Mouse (Mus musculus) layer of hippocampus, adult 2 months (tissue): ENCODE measurements at regions not wholly inside any gene's neighbourhood (a gene's known extent, or its start where the extent isn't known, plus 50 kb on each side); places are given as distances from the start of the nearest gene placed in this dataset.
A peak's percentile ranks its signal among the peaks of the same experiment; 100 is the strongest.
"Not testable (repeated sequence)": the region's sequence is repeated elsewhere in the genome, so short reads cannot be mapped to it uniquely, and the experiment has no call there.

Experiments
- DNase-seq, 2 experiments: peaks; one replicate each; pipeline ENCODE4 v3.0.0; 2022; ENCODE audit warnings: low spot score in 2 of 2
- H3K27ac ChIP-seq: fragments of 200-600 bp; 2 replicates; pipeline ENCODE4 v1.8.1; 2022
- H3K4me3 ChIP-seq: fragments of 200-600 bp; 2 replicates; pipeline ENCODE4 v1.8.1; 2022; ENCODE audit warnings: mild to moderate bottlenecking
- CTCF ChIP-seq: fragments of 200-600 bp; conservative IDR thresholded peaks from 2 replicates; pipeline ENCODE4 v1.8.1; 2022; ENCODE audit warnings: antibody characterized with exemption, mild to moderate bottlenecking, moderate library complexity

GRCm38 (mm10) chr3:124075974-124076606 lies 244.6 kb upstream of the Tram1l1 start:
- Histone ChIP-seq H3K4me3 (no peak overlapping the region), H3K27ac (no peak overlapping the region)
- TF ChIP-seq CTCF = no peak
- DNase-seq = no peak

- TF ChIP-seq CTCF = no peak
- H3K4me3 ChIP-seq = no peak overlapping the region
- DNase-seq = no peak
- no peak overlapping the region for H3K27ac ChIP-seq
These were observed 228.1 kb upstream of the Tram1l1 start for GRCm38 (mm10) chr3:124092404-124093121.

- Histone ChIP-seq H3K27ac (no peak overlapping the region), H3K4me3 (no peak overlapping the region)
- TF ChIP-seq CTCF = no peak
These were observed 206.7 kb upstream of the Tram1l1 start for GRCm38 (mm10) chr3:124113995-124114394.

GRCm38 (mm10) chr3:124156255-124156654 lies 164.4 kb upstream of the Tram1l1 start:
- DNase-seq = no peak
- H3K27ac ChIP-seq = no peak overlapping the region
- H3K4me3 ChIP-seq = no peak overlapping the region
- TF ChIP-seq CTCF = no peak

More at GRCm38 (mm10) chr3:124113995-124114394, 206.7 kb upstream of the Tram1l1 start:
- DNase-seq = no peak

- TF ChIP-seq CTCF = no peak
- DNase-seq = no peak
- Histone ChIP-seq H3K27ac (no peak overlapping the region), H3K4me3 (no peak overlapping the region)
These were observed 162.6 kb upstream of the Tram1l1 start for GRCm38 (mm10) chr3:124157858-124158655.

GRCm38 (mm10) chr3:124193331-124193730 lies 127.3 kb upstream of the Tram1l1 start:
- DNase-seq = not testable (repeated sequence)

GRCm38 (mm10) chr3:124200226-124200940 lies 120.3 kb upstream of the Tram1l1 start:
- not testable (repeated sequence) for DNase-seq, H3K4me3 ChIP-seq, H3K27ac ChIP-seq

More at GRCm38 (mm10) chr3:124193331-124193730, 127.3 kb upstream of the Tram1l1 start:
- not testable (repeated sequence) for H3K27ac ChIP-seq, H3K4me3 ChIP-seq

GRCm38 (mm10) chr3:124217131-124217530 lies 103.5 kb upstream of the Tram1l1 start:
- Histone ChIP-seq H3K27ac (no peak overlapping the region), H3K4me3 (no peak overlapping the region)
- DNase-seq = no peak
- no peak for TF ChIP-seq CTCF

- no peak for DNase-seq
- H3K27ac ChIP-seq = no peak overlapping the region
- TF ChIP-seq CTCF = peak; percentile 61
- H3K4me3 ChIP-seq = no peak overlapping the region
These were observed 94.7 kb upstream of the Tram1l1 start for GRCm38 (mm10) chr3:124225982-124226381.

- no peak for DNase-seq
- no peak for TF ChIP-seq CTCF
- Histone ChIP-seq H3K27ac (no peak overlapping the region), H3K4me3 (no peak overlapping the region)
These were observed 93.0 kb upstream of the Tram1l1 start for GRCm38 (mm10) chr3:124227701-124228100.

GRCm38 (mm10) chr3:124240936-124241733 lies 79.5 kb upstream of the Tram1l1 start:
- Histone ChIP-seq H3K4me3 (no peak overlapping the region), H3K27ac (no peak overlapping the region)
- TF ChIP-seq CTCF = no peak
- DNase-seq = no peak

GRCm38 (mm10) chr3:124241734-124242006 lies 79.0 kb upstream of the Tram1l1 start:
- TF ChIP-seq CTCF = no peak
- no peak overlapping the region for H3K4me3 ChIP-seq
- H3K27ac ChIP-seq = no peak overlapping the region
- no peak for DNase-seq
